Mouse (Mus musculus): ENCODE measurements around the gene Meis2. TPM values are rescaled to one million over a fixed set of nuclear protein-coding genes. Genes with fewer than 3 reads are reported as not detected.

Meis2 gene
- polyA plus RNA-seq, 1 experiment from 2014 or later = 62.7 TPM

DNA sequence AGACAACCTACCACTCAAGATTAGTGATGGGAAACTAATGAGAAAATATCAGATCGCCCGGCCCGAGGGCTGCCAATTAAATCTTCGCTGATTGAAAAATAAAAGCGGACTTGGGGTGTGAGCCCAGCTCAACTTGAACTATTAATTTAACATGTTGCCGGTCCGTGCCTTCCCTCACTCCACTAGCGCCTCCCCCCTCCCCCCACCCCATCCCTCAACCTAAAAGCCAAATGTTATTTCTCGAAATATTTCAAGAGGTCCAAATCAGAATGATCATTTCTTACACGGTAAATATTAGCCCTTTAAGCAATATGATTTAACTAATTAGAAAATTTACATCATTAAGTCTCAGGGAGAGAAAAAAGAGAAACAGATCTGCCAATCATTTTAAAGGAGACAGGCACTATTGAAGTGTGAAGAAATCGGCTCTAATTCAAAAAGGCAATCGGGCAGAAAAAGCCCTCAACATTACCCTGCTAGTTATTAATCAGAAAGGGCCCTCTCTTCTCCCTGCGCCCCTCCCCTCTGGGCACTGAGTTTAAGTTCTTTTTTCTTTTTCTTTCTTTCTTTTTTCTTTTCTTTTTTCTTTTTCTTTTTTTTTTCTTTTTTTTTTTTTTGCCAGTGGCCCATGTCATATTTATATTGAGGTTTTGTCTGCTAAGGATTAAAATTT, 209.1 kb downstream of the Meis2 start:
- H3K27me3 ChIP-seq (ENCODE audit: insufficient read depth, poor library complexity, severe bottlenecking) = peaks cover 25% of the 10 kb centered on the region
- no peaks in the 10 kb centered on the region for H3K9me3 ChIP-seq
- H3K4me3 ChIP-seq = peak overlapping the region; percentile 58

DNA sequence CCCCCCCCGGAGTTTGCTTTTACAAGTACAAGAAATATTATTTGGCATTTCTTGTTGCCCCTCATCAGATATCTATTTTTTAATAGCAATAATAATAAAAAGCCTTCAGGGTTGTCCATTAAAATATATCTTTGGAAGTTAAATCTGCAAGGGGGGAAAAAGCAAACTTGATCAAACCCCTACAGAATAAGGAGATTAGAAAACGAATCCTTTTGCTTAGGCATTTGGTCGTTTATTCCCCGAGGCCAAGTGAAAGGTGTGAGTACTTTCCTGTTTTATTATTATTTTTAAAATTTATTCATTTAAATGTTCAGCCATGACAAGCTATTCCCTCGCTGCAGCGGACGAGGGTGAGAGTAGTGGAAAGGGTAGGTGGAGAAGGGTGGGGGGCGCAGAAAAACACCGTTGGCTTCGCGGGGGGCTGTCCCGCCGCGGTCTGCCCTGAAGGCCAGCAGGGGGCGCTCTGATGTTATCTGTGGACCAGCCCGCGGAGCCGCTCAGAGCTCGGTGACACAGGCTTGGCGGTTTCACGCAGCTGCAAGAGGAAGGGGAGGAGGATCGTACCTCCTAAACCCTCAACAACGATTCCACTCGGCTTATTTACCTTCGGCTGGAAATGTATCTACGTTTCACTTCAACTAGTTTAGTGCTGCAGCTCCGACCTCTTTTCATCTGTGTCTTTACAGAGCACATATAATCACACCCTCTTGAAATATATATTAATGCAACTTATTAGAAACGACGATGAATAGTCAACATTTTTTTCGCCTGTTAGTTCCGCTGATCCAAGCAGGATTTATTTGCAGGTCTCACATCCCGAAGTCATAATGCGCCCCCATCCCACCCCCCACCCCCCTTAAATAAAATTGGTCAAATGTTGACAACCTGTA, 209.9 kb downstream of the Meis2 start:
- under 1% methylated on average over 33 of the region's 33 CpGs for WGBS

More for the DNA sequence above, 209.1 kb downstream of the Meis2 start:
- H3K4me1 ChIP-seq = peaks cover 43% of the 10 kb centered on the region
- DNase-seq (ENCODE audit: low spot score) = no peak
- 5% methylated on average over 13 of the region's 13 CpGs for WGBS
- no peaks in the 10 kb centered on the region for H3K36me3 ChIP-seq
- H3K27ac ChIP-seq = peak overlapping the region; percentile 17; the same call in 1 of the 2 replicates

DNA sequence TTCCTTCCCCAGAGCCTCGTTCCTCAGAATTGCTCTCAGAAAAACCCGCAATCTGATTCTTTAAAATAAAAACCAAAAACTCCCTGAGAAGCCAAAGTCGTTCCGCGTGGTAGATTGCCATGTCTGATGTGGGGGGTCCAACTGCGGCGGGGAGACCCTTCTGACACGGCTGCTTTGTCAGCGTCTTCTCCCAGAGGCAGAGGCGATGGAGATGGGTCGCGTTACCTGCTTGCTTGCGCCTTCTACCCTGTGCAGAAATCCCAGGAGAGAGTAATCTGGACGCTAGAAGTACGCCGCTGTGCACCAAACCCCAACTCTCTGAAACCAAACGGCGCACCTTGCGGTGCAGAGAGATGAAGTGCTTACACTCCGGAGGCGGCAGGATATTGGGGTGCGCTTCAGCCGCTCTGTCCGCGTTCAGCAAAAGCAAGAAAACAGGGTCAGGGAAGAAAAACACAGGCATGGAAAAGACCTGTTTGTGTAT, 210.8 kb downstream of the Meis2 start:
- WGBS = 2% methylated on average over 25 of the region's 25 CpGs
- peak overlapping the region; percentile 58 for H3K4me3 ChIP-seq
- peaks cover 32% of the 10 kb centered on the region for H3K27me3 ChIP-seq (ENCODE audit: insufficient read depth, poor library complexity, severe bottlenecking)
- no peaks in the 10 kb centered on the region for H3K9me3 ChIP-seq
- H3K27ac ChIP-seq = peak overlapping the region; percentile 77
- peaks cover 40% of the 10 kb centered on the region for H3K4me1 ChIP-seq
- no peak for DNase-seq (ENCODE audit: low spot score)
- H3K36me3 ChIP-seq = no peaks in the 10 kb centered on the region

More for the DNA sequence above, 209.9 kb downstream of the Meis2 start:
- H3K36me3 ChIP-seq = no peaks in the 10 kb centered on the region
- peak; percentile 93 for DNase-seq (ENCODE audit: low spot score)
- no peaks in the 10 kb centered on the region for H3K9me3 ChIP-seq
- H3K4me1 ChIP-seq = peaks cover 37% of the 10 kb centered on the region
- H3K27ac ChIP-seq = peak overlapping the region; percentile 17; the same call in 1 of the 2 replicates
- peak overlapping the region; percentile 58 for H3K4me3 ChIP-seq
- peaks cover 25% of the 10 kb centered on the region for H3K27me3 ChIP-seq (ENCODE audit: insufficient read depth, poor library complexity, severe bottlenecking)

DNA sequence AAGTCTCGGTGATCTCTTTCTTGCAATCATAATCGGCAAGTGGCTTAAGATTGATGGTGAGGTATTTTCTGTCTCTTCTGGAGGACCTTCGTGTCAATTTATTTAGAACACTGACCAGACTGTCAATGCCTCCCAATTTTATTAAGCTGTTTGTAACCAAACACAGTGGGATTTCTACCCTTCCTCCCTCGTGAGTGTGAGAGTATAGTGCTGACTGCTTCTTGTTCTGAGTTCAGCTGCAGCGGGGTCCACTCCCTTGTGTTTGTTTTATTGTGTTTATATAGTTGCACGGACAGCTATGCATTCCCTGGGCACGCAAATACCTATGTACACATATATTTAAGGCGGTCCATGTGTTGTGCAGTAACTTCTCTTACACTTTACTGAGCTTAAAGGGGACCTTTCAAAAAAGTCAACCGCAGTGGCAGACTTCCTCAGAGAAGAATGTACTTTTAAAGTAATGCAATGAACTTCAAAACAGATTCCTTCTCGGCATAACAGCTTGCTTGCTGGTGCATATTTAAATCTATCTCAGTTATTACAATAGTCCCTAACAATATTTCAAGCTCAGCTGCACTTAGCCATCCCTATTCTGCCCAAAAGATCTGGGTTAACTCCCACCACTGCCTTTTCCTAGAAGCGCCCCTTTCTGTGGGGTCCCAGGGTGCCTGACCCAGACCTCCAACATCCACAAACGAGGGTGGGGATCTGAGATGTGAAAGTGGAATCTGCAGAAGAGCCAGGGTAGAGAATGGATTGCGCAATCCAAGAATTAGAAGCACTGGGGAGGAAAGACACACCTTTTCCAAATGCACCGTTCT, 211.4 kb downstream of the Meis2 start:
- no peak for DNase-seq (ENCODE audit: low spot score)
- peaks cover 32% of the 10 kb centered on the region for H3K27me3 ChIP-seq (ENCODE audit: insufficient read depth, poor library complexity, severe bottlenecking)
- no peaks in the 10 kb centered on the region for H3K36me3 ChIP-seq
- WGBS = 11% methylated on average over 14 of the region's 14 CpGs
- peak overlapping the region; percentile 58 for H3K4me3 ChIP-seq
- peaks cover 34% of the 10 kb centered on the region for H3K4me1 ChIP-seq
- peak overlapping the region; percentile 77; the same call in 1 of the 2 replicates for H3K27ac ChIP-seq
- no peaks in the 10 kb centered on the region for H3K9me3 ChIP-seq

DNA sequence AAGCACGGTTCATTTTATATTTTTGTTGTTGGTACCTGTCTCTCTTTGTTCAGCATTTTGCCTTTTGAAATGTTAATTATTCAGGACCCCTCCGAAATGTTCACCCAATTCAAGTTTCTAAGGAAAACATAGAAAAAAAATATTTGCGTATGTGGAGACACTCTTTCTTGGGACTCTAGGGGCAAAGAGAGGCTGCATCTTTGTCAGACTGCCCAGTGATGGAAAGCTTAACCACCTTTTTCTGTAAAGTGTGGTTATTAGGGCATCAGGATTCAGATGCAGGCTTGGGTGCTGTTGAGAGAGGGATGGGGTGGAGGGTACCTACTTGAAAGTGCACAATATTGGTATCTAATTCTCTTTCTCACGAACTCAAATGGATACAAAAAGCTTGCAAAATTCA, 212.4 kb downstream of the Meis2 start:
- H3K27ac ChIP-seq = peak overlapping the region; percentile 63; the same call in 1 of the 2 replicates
- no peaks in the 10 kb centered on the region for H3K9me3 ChIP-seq
- peaks cover 31% of the 10 kb centered on the region for H3K4me1 ChIP-seq
- peaks cover 32% of the 10 kb centered on the region for H3K27me3 ChIP-seq (ENCODE audit: insufficient read depth, poor library complexity, severe bottlenecking)
- 13% methylated on average over 4 of the region's 4 CpGs for WGBS
- DNase-seq (ENCODE audit: low spot score) = no peak
- no peaks in the 10 kb centered on the region for H3K36me3 ChIP-seq
- H3K4me3 ChIP-seq = peak overlapping the region; percentile 55; the same call in 1 of the 2 replicates

DNA sequence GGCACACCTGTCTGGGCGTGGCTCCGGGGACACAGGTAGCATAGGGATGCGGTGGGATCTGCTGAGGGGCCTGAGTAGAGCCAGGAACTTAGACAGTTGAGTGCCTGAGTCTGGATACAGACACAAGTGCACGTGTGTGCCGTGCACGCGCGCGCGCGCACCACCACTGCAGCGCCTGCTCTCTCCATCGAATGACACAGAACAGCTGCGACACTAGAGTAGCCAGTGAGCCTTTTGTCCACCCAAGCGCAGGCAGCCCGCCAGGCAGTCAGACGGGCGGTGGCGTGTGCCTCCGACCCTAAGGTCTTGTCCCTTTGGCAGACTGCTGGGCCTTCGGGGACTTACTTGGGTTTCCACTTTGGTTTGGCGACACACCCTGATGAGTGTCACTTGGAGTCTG, 213.0 kb downstream of the Meis2 start:
- WGBS = under 1% methylated on average over 22 of the region's 22 CpGs
- peak overlapping the region; percentile 63 for H3K27ac ChIP-seq

DNA sequence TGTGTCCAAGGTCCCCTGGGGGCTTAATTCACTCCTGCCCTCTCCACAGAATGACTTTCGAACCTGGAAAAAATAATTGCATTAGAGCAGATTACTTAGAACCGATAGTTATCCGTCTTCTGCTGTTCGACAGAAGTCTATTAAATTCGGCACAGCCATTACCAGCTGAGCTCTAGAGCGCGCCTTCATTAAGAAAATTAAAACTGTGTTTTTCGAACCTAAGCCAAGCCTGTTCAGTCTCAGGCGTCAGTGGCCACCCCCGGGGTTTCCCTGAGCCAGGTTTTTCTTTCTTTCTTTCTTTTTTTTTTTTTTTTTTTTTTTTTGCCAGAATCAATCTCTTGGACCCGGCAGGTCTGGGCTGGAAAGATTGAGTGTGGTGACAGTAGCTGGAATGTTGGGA, 213.5 kb downstream of the Meis2 start:
- H3K4me1 ChIP-seq = peaks cover 26% of the 10 kb centered on the region
- WGBS = 35% methylated on average over 11 of the region's 11 CpGs
- no peak for DNase-seq (ENCODE audit: low spot score)
- no peaks in the 10 kb centered on the region for H3K9me3 ChIP-seq
- no peak overlapping the region; the same call in 1 of the 2 replicates for H3K27ac ChIP-seq
- H3K36me3 ChIP-seq = no peaks in the 10 kb centered on the region
- peak overlapping the region; percentile 55 for H3K4me3 ChIP-seq
- peaks cover 32% of the 10 kb centered on the region for H3K27me3 ChIP-seq (ENCODE audit: insufficient read depth, poor library complexity, severe bottlenecking)

More for the DNA sequence above, 213.0 kb downstream of the Meis2 start:
- H3K9me3 ChIP-seq = no peaks in the 10 kb centered on the region
- peak; percentile 84 for DNase-seq (ENCODE audit: low spot score)
- H3K4me3 ChIP-seq = peak overlapping the region; percentile 55
- peaks cover 32% of the 10 kb centered on the region for H3K27me3 ChIP-seq (ENCODE audit: insufficient read depth, poor library complexity, severe bottlenecking)
- H3K36me3 ChIP-seq = no peaks in the 10 kb centered on the region
- H3K4me1 ChIP-seq = peaks cover 26% of the 10 kb centered on the region

DNA sequence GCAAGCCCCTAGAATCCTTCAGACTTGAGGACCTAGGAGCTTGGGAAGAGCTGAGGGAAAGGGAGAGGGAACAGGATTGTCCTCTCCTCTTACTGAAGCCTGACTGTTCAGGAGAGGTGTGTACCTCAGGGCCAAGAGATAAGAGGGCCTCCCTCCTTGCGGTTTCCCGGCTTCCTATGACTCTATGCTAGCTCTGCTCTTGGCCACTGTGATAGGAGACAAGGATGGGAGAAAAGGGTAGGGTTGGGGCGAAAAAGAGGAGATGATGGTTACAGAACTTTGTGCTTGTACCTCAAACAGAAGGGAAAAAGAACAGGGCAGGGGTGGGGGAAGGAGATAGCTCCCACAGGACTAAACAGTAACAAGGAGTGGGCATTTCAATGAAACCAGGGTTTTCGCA, 214.7 kb downstream of the Meis2 start:
- Histone ChIP-seq H3K4me3 (no peak overlapping the region), H3K9me3 (no peaks in the 10 kb centered on the region), H3K27ac (no peak overlapping the region), H3K4me1 (peaks cover 26% of the 10 kb centered on the region), H3K27me3 (ENCODE audit: insufficient read depth, poor library complexity, severe bottlenecking) (peaks cover 32% of the 10 kb centered on the region), H3K36me3 (no peaks in the 10 kb centered on the region)
- 57% methylated on average over 4 of the region's 4 CpGs for WGBS
- DNase-seq (ENCODE audit: low spot score) = no peak

DNA sequence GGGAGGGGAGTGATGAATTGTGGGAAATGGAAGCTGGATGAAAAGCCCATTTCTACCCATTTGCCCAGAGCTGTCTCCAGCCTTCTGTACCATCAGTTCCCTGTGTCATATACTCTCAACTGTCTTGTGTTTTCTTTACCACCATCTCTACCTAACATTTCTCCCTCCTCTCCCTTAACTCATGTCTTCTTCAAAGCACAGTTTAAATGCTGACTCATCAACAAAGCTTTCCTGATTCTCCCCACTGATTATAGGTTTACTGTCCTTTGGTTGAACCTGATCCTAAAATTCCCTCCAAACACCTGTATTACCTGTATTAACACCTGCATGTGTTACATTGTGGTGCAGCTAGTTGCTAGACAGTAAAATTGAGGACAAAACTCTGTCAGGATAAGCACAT, 222.8 kb downstream of the Meis2 start:
- Histone ChIP-seq H3K9me3 (no peaks in the 10 kb centered on the region), H3K27ac (no peak overlapping the region), H3K36me3 (no peaks in the 10 kb centered on the region), H3K4me3 (no peak overlapping the region), H3K27me3 (ENCODE audit: insufficient read depth, poor library complexity, severe bottlenecking) (no peaks in the 10 kb centered on the region), H3K4me1 (no peaks in the 10 kb centered on the region)
- DNase-seq (ENCODE audit: low spot score) = no peak

DNA sequence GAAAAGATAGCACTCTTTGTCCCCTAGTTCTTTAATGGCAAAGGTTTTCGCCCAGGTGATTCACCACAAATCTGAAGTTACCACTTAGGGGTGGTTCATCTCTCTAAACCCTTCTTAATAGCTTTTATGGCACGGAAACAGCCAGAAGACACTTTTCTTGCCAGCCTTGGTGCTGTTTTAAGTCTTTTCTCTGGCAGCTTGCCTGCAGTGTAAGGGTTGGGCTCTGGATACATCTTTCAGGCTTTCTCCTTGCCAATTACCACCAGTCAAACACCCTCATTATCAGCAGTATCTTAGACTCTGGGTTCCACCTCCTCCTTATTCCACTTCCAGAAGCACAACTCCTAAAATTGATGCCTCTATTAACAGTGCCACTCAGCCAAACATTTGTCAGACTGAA, 229.6 kb downstream of the Meis2 start:
- H3K27ac ChIP-seq = no peak overlapping the region
- H3K4me3 ChIP-seq = no peak overlapping the region
- H3K9me3 ChIP-seq = no peaks in the 10 kb centered on the region
- DNase-seq (ENCODE audit: low spot score) = no peak
- H3K36me3 ChIP-seq = no peaks in the 10 kb centered on the region
- 80% methylated on average over 2 of the region's 2 CpGs for WGBS
- no peaks in the 10 kb centered on the region for H3K27me3 ChIP-seq (ENCODE audit: insufficient read depth, poor library complexity, severe bottlenecking)
- no peaks in the 10 kb centered on the region for H3K4me1 ChIP-seq

DNA sequence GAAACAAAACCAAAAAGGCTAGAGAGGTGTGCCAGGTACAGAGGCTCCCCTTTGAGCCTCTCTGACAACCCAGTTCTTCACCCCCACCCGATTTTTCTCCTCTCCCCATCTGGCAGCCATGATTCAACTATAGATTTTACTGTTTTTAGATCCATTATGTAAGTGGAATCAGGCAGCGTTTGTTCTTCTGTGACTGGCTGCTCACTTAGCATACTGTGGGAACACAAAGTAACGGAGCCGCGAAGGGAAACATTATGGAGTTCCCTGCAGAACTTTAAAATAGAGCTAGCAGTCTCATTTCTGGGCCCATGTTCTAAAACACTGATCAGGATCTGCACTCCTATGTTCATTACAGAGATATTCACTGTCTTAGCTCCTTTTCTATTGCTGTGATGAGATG, 243.3 kb downstream of the Meis2 start:
- WGBS = 87% methylated on average over 5 of the region's 5 CpGs
- no peaks in the 10 kb centered on the region for H3K4me1 ChIP-seq
- no peaks in the 10 kb centered on the region for H3K36me3 ChIP-seq
- no peaks in the 10 kb centered on the region for H3K9me3 ChIP-seq
- H3K27ac ChIP-seq = no peak overlapping the region
- H3K27me3 ChIP-seq (ENCODE audit: insufficient read depth, poor library complexity, severe bottlenecking) = no peaks in the 10 kb centered on the region
- no peak for DNase-seq (ENCODE audit: low spot score)
- no peak overlapping the region for H3K4me3 ChIP-seq

DNA sequence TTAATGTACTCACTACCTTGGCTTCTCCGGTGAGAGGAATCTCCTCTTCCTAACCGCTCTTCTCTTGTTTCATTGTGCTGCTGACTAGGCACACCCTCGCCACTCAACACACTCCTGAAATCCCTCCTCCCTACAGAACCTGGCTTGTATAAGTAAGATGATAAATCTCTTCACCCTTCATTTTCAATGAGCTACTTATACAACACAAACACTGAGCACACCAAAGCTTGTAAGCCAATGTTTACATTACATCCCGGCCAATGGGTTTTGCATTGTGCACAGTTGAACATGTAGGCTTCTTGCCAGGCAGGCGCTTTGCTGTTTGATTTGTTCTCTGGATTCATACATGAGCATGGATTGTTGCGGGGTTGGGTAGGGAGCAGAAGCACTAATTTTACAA, 247.7 kb downstream of the Meis2 start:
- H3K27me3 ChIP-seq (ENCODE audit: insufficient read depth, poor library complexity, severe bottlenecking) = no peaks in the 10 kb centered on the region
- H3K4me3 ChIP-seq = no peak overlapping the region
- H3K27ac ChIP-seq = no peak overlapping the region
- WGBS = 87% methylated on average over 6 of the region's 6 CpGs
- no peak for DNase-seq (ENCODE audit: low spot score)
- no peaks in the 10 kb centered on the region for H3K36me3 ChIP-seq
- H3K9me3 ChIP-seq = no peaks in the 10 kb centered on the region
- H3K4me1 ChIP-seq = peaks cover 7% of the 10 kb centered on the region; the same call in 1 of the 2 replicates
